Mouse (Mus musculus) activated CD4-positive, CD25-positive, alpha-beta regulatory T cell, adult 4 months (primary cell): ENCODE measurements around the gene Lrch1. TPM values are rescaled to one million over a fixed set of nuclear protein-coding genes. Genes with fewer than 3 reads are reported as not detected.
A peak's percentile ranks its signal among the peaks of the same experiment; 100 is the strongest.

Experiments
- ATAC-seq: one replicate; pipeline ENCODE4 v1.8.0; 2017
- polyA plus RNA-seq, 2 experiments: library from polyadenylated mRNA; unstranded; fragments of 100-300 nt; shearing (Covaris generic); gene quantifications; one replicate each; pipeline ENCODE4 v1.2.1; 2017

Lrch1 gene
- polyA plus RNA-seq = 10 to 100 TPM; 24.1 to 24.4 TPM

GRCm38 (mm10) chr14:74947376-74948013 lies at the start of gene Lrch1:
Gene Lrch1, minus strand, starts transcription at chr14:74947876.
- ATAC-seq = peak; percentile 35

DNA sequence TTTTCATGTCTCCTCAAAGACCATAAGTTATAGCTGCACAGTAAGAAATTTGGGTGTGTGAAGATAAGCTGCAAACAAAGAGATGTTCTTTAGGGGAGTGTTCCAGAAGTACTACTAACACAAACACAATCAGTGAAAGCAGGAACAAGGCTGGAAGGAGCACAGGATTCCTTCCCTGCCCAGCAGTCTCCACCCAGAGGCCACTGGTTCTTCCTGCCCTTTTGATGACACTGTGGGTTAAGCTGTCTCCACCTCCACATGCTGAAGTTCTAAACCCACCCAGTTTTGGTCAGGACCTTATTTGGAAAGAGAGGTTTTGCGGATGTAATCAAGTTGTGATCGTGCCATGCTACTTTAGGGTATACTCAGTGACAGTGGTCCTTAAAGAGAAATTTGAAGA lies 49.4 kb upstream of the Lrch1 start:
- ATAC-seq = no peak

- no peak for ATAC-seq
Observed at GRCm38 (mm10) chr14:74996556-74996955, 48.9 kb upstream of the Lrch1 start.

DNA sequence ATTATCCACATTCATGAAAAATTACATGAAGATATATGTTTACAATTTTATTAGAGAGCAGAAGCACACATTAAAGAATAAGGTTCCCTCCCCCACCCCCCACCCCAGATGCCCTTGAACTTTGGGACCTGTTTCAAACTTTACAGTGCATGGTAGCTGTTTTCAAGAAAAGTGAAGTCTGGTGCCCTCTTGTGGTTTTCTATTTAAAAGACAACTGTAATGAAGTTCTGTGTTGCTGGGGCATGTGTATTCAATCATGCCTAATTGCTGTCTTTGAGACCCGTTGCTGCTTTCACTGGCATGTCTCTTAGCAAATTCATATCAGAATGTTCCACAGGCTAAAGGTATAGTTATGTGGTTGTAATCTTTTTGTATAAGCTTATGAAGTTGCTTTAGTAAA lies 42.8 kb upstream of the Lrch1 start:
- peak; percentile 76 for ATAC-seq

GRCm38 (mm10) chr14:74989909-74990308 lies 42.2 kb upstream of the Lrch1 start:
- no peak for ATAC-seq

GRCm38 (mm10) chr14:74989322-74989721 lies 41.6 kb upstream of the Lrch1 start:
- no peak for ATAC-seq

DNA sequence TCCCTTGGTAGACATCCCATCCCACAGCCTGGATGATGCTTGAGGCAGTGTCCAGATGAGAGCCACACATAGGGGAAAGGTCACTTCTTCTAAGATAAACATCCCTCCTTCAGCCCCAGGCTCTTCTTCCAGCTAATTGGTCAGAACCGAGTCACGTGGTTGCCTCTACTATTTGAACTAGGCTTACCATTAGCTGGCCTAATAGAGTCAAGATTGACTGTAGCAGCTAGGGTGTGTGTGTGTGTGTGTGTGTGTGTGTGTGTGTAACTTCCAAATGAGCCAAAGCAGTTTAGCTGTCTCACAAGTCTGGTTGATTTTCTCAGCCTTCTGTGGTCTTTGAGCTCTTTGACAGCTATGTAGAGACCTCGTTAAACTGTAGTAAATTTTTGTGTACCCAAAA lies 38.9 kb upstream of the Lrch1 start:
- no peak for ATAC-seq

- ATAC-seq = no peak
Observed at GRCm38 (mm10) chr14:74985658-74986057, 38.0 kb upstream of the Lrch1 start.

DNA sequence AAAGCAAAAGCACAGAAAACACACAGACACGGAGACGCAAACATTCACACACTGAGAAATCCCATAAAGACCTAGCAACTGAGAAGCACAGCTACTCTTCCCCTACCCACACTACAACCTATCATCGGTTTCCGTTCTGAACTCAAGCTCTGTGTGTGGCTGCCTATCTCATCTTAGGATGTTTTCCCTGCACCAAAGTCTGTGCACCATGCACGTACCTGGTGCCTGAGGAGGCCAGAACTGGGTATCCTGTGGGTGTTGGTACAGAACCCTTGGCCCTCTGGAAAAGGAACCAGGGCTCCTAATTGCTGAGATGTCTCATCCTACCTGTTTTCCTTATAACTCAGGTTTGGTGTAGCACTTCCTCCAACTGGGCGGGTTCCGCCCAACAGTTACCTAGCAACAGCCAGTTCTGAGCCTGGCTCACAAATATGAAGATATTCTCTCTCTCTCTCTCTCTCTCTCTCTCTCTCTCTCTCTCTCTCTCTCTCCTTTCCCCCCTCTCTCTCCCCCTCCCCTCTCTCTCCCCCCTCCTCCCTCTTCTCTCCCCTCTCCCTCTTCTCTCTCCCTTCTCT lies 37.2 kb upstream of the Lrch1 start:
- ATAC-seq = peak; percentile 94

- no peak for ATAC-seq
Observed at GRCm38 (mm10) chr14:74983079-74983478, 35.4 kb upstream of the Lrch1 start.

DNA sequence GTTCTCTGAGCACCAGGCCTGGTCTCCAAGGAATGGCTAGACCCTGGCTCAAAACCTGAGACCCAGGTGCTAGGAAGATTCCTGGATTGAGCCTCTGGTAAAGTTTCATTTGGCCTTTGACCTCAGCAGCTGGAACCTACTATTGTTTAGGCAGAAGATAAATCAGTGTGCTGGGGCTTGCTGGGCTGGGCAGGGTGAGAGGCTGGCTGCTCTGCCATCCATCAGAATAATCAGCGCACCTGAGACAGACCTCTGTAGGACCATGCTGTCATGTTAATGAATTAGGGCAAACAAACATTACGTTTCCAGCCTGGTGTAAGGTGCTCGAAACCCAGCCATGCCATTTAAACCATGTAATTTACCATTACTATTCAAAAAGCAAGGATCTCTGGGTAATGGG lies 33.3 kb upstream of the Lrch1 start:
- ATAC-seq = no peak

- no peak for ATAC-seq
Observed at GRCm38 (mm10) chr14:74976972-74977371, 29.3 kb upstream of the Lrch1 start.

GRCm38 (mm10) chr14:74974136-74974651 lies 26.5 kb upstream of the Lrch1 start:
- ATAC-seq = peak; percentile 28

DNA sequence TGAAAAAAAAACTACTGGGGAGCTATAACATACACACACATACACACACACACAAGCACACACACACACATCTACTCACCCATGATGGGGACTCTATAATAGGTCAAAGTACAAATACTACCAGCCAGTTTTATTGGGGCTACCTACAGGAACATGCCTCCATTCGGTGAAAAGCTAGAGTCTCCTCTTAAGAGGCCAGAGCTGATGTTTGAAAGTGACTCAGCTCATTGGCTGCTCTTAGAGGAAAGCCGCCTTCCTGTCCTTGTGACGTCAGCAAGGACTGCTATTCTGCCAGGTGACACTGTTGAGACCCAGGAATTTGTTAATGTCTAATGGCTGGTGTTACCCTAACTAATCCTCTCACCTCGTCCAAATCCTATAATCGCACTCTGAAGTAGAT lies 25.0 kb upstream of the Lrch1 start:
- no peak for ATAC-seq

DNA sequence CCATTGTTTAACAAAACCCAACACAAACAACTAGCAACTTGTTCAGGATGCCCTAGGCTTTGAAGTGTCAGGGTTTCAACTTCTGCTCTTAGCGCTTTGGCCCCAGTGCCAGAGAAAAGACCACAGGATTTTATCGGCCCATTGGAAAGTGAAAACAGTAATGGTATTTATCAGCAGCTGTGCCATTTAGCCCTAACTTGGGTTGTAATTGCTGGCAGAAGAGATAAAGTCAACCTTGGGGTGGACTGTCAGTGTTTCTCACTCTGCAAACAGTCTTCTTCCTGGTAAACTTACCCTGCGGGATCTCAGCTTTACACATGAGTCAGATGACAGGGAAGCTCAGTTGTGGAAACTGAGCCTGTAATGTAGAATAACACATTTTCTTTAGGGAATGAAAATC lies 24.5 kb upstream of the Lrch1 start:
- ATAC-seq = no peak

DNA sequence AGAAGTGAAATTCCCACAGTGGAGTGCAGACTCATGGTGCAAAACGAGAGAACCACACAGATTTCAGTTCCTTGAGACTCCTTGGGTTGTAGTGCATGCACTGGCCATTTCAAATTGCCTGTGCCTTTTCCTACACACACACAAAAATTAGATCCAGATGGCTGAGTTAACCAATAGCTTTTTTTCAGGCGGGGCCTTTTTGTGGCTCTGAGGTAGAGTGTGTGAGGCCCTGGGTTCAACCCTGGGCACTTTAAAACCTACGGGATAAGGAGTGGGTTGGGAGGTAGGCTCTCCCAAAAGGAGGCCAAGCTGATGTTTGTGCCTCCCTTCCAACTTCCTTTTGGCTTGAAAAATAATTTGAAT lies 15.7 kb upstream of the Lrch1 start:
- no peak for ATAC-seq

DNA sequence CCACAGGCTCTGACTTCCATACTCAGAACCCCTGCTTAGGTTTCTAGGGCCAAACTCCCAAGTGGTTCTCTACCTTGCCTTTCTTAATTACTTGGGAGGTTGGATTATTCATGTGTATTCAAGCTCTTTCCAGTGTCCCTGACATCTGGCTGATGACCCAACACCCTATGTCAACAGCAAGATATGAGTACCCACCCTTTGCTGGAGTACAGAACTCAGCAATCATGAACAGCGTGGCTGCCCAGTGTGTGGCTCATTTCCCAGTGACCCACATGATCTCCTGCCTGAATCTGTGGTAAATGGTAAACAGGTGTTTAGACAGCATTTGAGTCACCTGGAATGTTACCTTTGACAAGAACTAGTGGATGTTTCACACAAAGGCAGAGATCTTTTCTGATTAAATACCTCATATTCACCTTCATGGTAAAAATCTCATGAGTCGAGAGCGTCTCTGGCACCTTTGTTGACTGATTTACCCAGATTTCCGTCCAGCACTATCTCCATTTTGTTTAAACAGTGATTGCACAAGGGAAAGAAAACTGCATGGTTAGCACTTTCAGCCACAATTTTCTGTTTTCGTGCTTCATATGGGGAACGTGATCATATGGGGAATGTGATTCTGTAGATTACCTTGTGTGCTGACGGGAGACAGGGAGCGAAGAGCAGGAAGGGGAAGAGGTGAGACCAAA lies 15.2 kb upstream of the Lrch1 start:
- ATAC-seq = no peak

DNA sequence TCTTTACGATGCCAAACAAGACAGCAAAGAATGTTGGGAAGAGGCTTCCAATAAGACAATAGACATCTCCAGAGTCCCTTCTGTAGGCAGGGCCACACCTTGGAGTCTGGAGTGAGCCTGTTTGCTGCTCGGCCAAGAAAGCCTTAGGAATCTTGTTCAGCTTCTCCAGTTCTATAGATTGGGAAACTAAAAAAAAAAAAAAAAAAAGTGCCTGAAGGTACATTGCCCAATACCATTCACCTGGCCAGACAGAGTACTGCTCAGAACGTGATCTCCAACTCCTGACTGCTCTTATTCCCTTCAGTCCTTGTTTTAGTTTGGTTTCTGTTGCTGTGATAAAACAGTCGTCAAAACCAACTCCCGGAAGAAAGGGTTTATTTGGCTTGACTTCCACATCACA lies 12.9 kb upstream of the Lrch1 start:
- ATAC-seq = no peak

GRCm38 (mm10) chr14:74956702-74957101 lies 9.0 kb upstream of the Lrch1 start:
- no peak for ATAC-seq

GRCm38 (mm10) chr14:74956234-74956633 lies 8.6 kb upstream of the Lrch1 start:
- no peak for ATAC-seq

DNA sequence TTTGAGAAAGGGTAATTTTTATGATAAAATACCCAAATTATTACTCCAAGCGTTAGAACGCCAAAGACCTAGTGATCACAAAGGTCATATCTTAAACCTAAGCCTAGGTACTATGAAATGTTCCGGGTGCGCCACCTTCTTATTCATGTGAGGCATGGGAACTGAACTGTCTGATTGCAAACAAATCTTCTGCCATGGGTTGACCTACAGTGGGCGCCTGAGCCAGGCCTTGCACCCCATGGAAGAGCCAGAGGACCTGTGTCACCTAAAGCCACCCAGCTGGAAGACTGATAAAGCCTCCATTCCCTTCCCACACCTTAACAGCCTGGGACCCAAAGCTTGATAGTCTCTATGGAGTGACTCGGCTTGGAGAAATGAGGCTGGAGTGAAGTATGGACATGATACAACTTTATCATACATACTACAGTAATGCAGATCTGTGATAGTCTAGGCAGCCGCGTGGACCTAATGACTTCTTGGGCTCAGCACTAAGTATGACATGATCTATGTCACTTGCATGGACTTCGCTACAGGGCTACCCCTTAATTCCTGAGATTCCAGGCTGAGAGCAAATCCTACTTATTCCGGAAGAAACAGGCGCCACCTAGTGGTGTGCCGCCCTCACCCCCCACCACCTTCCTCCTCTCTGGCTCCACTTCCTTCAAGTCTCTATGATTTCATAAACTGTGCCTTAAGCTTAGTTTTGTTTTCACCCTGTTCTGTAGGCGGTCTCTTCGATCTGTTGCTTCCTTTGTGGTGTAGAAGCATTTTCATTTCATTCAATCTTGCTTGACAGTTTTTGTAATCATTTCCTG lies 957 bp upstream of the Lrch1 start:
- ATAC-seq = peak; percentile 79

DNA sequence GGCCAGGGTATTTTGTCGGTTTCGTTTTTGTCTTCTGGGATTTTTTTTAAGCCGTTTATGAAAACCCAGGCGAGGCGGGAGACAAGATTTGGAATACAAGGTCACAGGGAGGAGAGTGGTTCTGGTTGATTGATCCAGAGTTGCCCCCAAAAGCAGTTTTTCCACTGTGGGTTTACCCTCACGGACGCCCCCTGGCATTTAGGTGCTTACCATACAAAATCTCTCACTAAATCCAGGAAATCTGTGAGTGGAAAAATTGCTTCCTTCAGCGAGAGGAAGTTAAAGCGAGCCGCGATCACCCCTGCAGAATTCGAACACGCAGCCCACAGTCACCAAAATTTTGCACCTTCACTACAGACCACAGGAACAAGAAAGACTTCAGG lies 329 bp upstream of the Lrch1 start:
- no peak for ATAC-seq

GRCm38 (mm10) chr14:74946751-74947375 lies 813 bp downstream of the Lrch1 start:
- peak; percentile 58 for ATAC-seq
